Mouse (Mus musculus): Measurements from ENCODE around the gene Palld. TPM values are rescaled to one million over a fixed set of nuclear protein-coding genes. Genes with fewer than 3 reads are reported as not detected.

Palld gene
- polyA plus RNA-seq, 1 experiment from 2014 or later, result 57.9 TPM

GRCm38 (mm10) chr8:61487597-61488156, 414.8 kb downstream of the Palld start, which contains the start of gene Cbr4:
Cbr4 (plus strand) TSS chr8:61487734.
- Histone ChIP-seq H3K9me3 (no peaks in the 10 kb centered on the region), H3K36me3 (peaks cover 5% of the 10 kb centered on the region; the same call in 1 of the 2 replicates), H3K27me3 (no peaks in the 10 kb centered on the region), H3K27ac (replicated peaks) (peak within 1 kb of the TSS; percentile 88), H3K4me2 (replicated peaks) (peak within 1 kb of the TSS; percentile 78), H3K9ac (replicated peaks) (peak within 1 kb of the TSS; percentile 79), H3K4me1 (peaks cover 8% of the 10 kb centered on the region; the same call in 1 of the 2 replicates), H3K4me3 (peak within 1 kb of the TSS; percentile 72)
- under 1% methylated on average over 29 of the region's 29 CpGs for WGBS
- ATAC-seq (ENCODE audit: low FRiP score, low read depth), result peak; percentile 95

DNA sequence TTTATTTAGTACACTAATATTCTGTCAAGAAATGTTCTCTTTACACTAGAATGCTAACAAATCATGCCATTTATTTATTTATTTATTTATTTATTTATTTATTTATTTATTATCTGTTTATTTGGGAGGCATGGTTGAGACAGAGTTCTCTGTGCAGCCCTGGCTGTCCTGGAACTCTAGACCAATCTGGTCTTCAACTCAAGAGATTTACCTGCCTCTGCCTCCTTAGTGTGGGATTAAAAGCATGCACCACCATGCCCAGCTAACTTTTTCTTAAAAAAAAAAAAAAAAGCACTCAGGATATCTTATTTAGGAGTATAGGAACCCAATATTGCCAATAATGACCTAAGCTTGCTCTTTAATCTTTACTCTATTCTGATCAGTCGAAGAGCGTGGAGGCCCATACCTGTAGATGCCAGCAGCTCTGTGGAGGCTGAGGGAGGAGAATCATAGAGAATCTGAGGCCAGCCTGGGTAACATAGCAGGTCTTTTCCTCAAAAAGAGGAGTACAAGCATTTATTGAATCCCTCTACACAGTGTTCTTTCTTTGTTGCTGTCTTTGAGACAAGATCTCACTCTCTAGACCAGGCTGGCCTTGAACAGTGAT, 415.5 kb downstream of the Palld start:
- Histone ChIP-seq H3K27ac (replicated peaks) (peak overlapping the region; percentile 88), H3K36me3 (peaks cover 2% of the 10 kb centered on the region; the same call in 1 of the 2 replicates), H3K4me3 (no peak overlapping the region; the same call in 1 of the 2 replicates), H3K9me3 (no peaks in the 10 kb centered on the region), H3K27me3 (no peaks in the 10 kb centered on the region), H3K4me1 (peaks cover 8% of the 10 kb centered on the region; the same call in 1 of the 2 replicates), H3K9ac (replicated peaks) (no peak overlapping the region), H3K4me2 (replicated peaks) (peak overlapping the region; percentile 78; the same call in 1 of the 2 replicates)
- 99% methylated on average over 2 of the region's 2 CpGs for WGBS
- no peak for ATAC-seq (ENCODE audit: low FRiP score, low read depth)

GRCm38 (mm10) chr8:61480260-61480967, 422.1 kb downstream of the Palld start:
- Histone ChIP-seq H3K4me1 (no peaks in the 10 kb centered on the region), H3K9me3 (no peaks in the 10 kb centered on the region), H3K4me3 (no peak overlapping the region), H3K27ac (replicated peaks) (no peak overlapping the region), H3K4me2 (replicated peaks) (no peak overlapping the region), H3K36me3 (no peaks in the 10 kb centered on the region), H3K27me3 (no peaks in the 10 kb centered on the region), H3K9ac (replicated peaks) (no peak overlapping the region)
- 86% methylated on average over 14 of the region's 14 CpGs for WGBS
- peak; percentile 38 for ATAC-seq (ENCODE audit: low FRiP score, low read depth)

GRCm38 (mm10) chr8:61479506-61480214, 422.8 kb downstream of the Palld start:
- Histone ChIP-seq H3K4me1 (no peaks in the 10 kb centered on the region), H3K9ac (replicated peaks) (no peak overlapping the region), H3K36me3 (no peaks in the 10 kb centered on the region), H3K27me3 (no peaks in the 10 kb centered on the region), H3K4me3 (no peak overlapping the region), H3K9me3 (no peaks in the 10 kb centered on the region), H3K4me2 (replicated peaks) (no peak overlapping the region), H3K27ac (replicated peaks) (no peak overlapping the region)
- 61% methylated on average over 9 of the region's 11 CpGs for WGBS
- peak; percentile 68 for ATAC-seq (ENCODE audit: low FRiP score, low read depth)

DNA sequence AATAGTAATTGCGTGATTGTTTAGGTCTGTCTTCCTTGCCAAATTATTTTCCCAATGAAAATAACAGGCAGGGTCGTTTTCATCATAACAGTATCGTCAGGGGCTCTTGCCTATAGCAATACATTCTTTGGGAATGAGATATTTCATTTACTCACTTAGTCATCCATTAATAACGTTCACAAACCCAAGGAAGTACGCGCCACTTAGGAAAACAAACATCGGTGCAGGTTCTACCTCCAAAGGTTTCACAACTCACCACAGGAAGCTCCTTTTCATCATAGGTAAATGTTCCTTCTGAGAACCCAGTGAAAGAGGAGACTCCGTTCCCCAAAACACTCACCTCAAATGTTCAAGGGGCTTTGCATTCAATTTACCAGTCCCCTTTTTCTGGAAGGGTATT, 423.7 kb downstream of the Palld start:
- WGBS, result 88% methylated on average over 8 of the region's 8 CpGs
- no peaks in the 10 kb centered on the region for H3K4me1 ChIP-seq
- no peaks in the 10 kb centered on the region for H3K9me3 ChIP-seq
- H3K4me3 ChIP-seq, result no peak overlapping the region
- no peak overlapping the region for H3K9ac ChIP-seq (replicated peaks)
- no peak overlapping the region for H3K27ac ChIP-seq (replicated peaks)
- no peak for ATAC-seq (ENCODE audit: low FRiP score, low read depth)
- H3K4me2 ChIP-seq (replicated peaks), result no peak overlapping the region
- H3K27me3 ChIP-seq, result no peaks in the 10 kb centered on the region
- H3K36me3 ChIP-seq, result no peaks in the 10 kb centered on the region

GRCm38 (mm10) chr8:61478150-61478549, 424.3 kb downstream of the Palld start:
- 96% methylated on average over 4 of the region's 4 CpGs for WGBS
- Histone ChIP-seq H3K36me3 (no peaks in the 10 kb centered on the region), H3K4me3 (no peak overlapping the region), H3K4me1 (no peaks in the 10 kb centered on the region), H3K27ac (replicated peaks) (no peak overlapping the region), H3K9ac (replicated peaks) (no peak overlapping the region), H3K27me3 (no peaks in the 10 kb centered on the region), H3K9me3 (no peaks in the 10 kb centered on the region), H3K4me2 (replicated peaks) (no peak overlapping the region)
- ATAC-seq (ENCODE audit: low FRiP score, low read depth), result no peak

GRCm38 (mm10) chr8:61476160-61476559, 426.3 kb downstream of the Palld start:
- H3K27ac ChIP-seq (replicated peaks), result no peak overlapping the region
- H3K27me3 ChIP-seq, result no peaks in the 10 kb centered on the region
- H3K9me3 ChIP-seq, result no peaks in the 10 kb centered on the region
- no peak overlapping the region for H3K4me3 ChIP-seq
- H3K4me2 ChIP-seq (replicated peaks), result no peak overlapping the region
- H3K9ac ChIP-seq (replicated peaks), result no peak overlapping the region
- WGBS, result 91% methylated on average over 9 of the region's 9 CpGs
- H3K36me3 ChIP-seq, result no peaks in the 10 kb centered on the region
- no peaks in the 10 kb centered on the region for H3K4me1 ChIP-seq
- no peak for ATAC-seq (ENCODE audit: low FRiP score, low read depth)

DNA sequence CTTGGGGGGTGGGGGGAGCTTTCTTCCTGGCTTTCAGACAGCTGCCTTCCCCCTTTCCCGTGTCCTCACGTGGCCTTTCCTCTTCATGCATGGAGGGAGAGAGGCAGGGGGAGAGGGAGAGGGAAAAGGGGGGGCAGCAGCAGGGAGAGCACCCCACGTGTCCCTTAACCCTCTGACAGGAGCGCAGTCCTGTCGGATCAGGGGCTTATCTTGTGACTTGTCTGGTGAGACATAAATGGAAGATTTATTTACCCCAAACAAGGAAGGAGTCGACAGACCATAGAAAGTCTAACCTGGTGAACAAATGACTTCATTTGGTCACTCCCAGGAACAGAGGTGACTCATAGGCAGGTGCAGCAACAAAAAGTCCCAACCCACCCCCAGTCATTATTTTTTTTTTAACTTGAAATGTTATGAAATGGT, 427.2 kb downstream of the Palld start:
- no peak for ATAC-seq (ENCODE audit: low FRiP score, low read depth)
- Histone ChIP-seq H3K9me3 (no peaks in the 10 kb centered on the region), H3K36me3 (no peaks in the 10 kb centered on the region), H3K27me3 (no peaks in the 10 kb centered on the region), H3K4me3 (no peak overlapping the region), H3K4me2 (replicated peaks) (no peak overlapping the region), H3K27ac (replicated peaks) (no peak overlapping the region), H3K4me1 (no peaks in the 10 kb centered on the region), H3K9ac (replicated peaks) (no peak overlapping the region)
- 72% methylated on average over 6 of the region's 6 CpGs for WGBS

GRCm38 (mm10) chr8:61470213-61470612, 432.3 kb downstream of the Palld start:
- no peak for ATAC-seq (ENCODE audit: low FRiP score, low read depth)
- H3K9ac ChIP-seq (replicated peaks), result no peak overlapping the region
- H3K4me3 ChIP-seq, result no peak overlapping the region
- no peaks in the 10 kb centered on the region for H3K36me3 ChIP-seq
- H3K27ac ChIP-seq (replicated peaks), result no peak overlapping the region
- 88% methylated on average over 4 of the region's 4 CpGs for WGBS
- no peaks in the 10 kb centered on the region for H3K27me3 ChIP-seq
- peaks cover 14% of the 10 kb centered on the region for H3K4me1 ChIP-seq
- H3K4me2 ChIP-seq (replicated peaks), result no peak overlapping the region
- no peaks in the 10 kb centered on the region for H3K9me3 ChIP-seq

GRCm38 (mm10) chr8:61467553-61467815, 435.0 kb downstream of the Palld start:
- Histone ChIP-seq H3K4me3 (no peak overlapping the region), H3K4me1 (peaks cover 14% of the 10 kb centered on the region), H3K36me3 (no peaks in the 10 kb centered on the region), H3K9ac (replicated peaks) (no peak overlapping the region), H3K9me3 (no peaks in the 10 kb centered on the region), H3K27ac (replicated peaks) (no peak overlapping the region), H3K4me2 (replicated peaks) (no peak overlapping the region), H3K27me3 (no peaks in the 10 kb centered on the region; the same call in 1 of the 2 replicates)
- 92% methylated on average over 3 of the region's 3 CpGs for WGBS
- ATAC-seq (ENCODE audit: low FRiP score, low read depth), result 0 out of 2 replicates have a peak, but pooled peaks have one; percentile 27

GRCm38 (mm10) chr8:61466696-61467552, 435.6 kb downstream of the Palld start:
- H3K4me1 ChIP-seq, result peaks cover 14% of the 10 kb centered on the region
- H3K36me3 ChIP-seq, result no peaks in the 10 kb centered on the region
- H3K4me2 ChIP-seq (replicated peaks), result no peak overlapping the region
- H3K27me3 ChIP-seq, result no peaks in the 10 kb centered on the region; the same call in 1 of the 2 replicates
- ATAC-seq (ENCODE audit: low FRiP score, low read depth), result peak; percentile 44; the same call in 1 of the 2 replicates
- WGBS, result 77% methylated on average over 15 of the region's 15 CpGs
- H3K27ac ChIP-seq (replicated peaks), result no peak overlapping the region
- H3K9me3 ChIP-seq, result no peaks in the 10 kb centered on the region
- H3K9ac ChIP-seq (replicated peaks), result no peak overlapping the region
- no peak overlapping the region for H3K4me3 ChIP-seq
